Comparison of ENCODE assay signal across 41 mouse cellular contexts in genomic region chr16:94984263-94984662, GRCm38 (mm10). TPM values are rescaled to one million over a fixed set of nuclear protein-coding genes. Genes with fewer than 3 reads are reported as not detected.
"Had no signal": no experiment of that assay in that cellular context is flagged by ENCODE, and none has a peak within 500 bp of the region (broad histone marks: within the 10 kb centered on the region; RNA-seq: fewer than 3 reads in every experiment).

No protein-coding gene starts in this region.

- H3K27me3 ChIP-seq: limb, embryonic 12.5 days; limb, embryonic 13.5 days; limb, embryonic 15.5 days; liver, embryonic 12.5 days; liver, embryonic 13.5 days; liver, embryonic 15.5 days; lung, embryonic 15.5 days; megakaryocyte, embryonic 14.5 days; midbrain, embryonic 12.5 days; midbrain, embryonic 13.5 days; midbrain, embryonic 15.5 days; neural tube, embryonic 12.5 days had no signal

- H3K9ac ChIP-seq: limb, embryonic 12.5 days; limb, embryonic 13.5 days; limb, embryonic 15.5 days; liver, embryonic 12.5 days; liver, embryonic 13.5 days; liver, embryonic 14.5 days; liver, embryonic 15.5 days; liver, postnatal 0 days; lung, embryonic 14.5 days; lung, embryonic 15.5 days; midbrain, embryonic 12.5 days; midbrain, embryonic 13.5 days; midbrain, embryonic 15.5 days; neural tube, embryonic 12.5 days had no signal

- ATAC-seq: liver, embryonic 12.5 days; liver, postnatal 0 days; lung, postnatal 0 days; midbrain, embryonic 13.5 days; midbrain, embryonic 15.5 days; midbrain, embryonic 16.5 days had no signal

- H3K36me3 ChIP-seq: limb, embryonic 10.5 days; limb, embryonic 12.5 days; limb, embryonic 13.5 days; limb, embryonic 15.5 days; liver, embryonic 12.5 days; liver, embryonic 13.5 days; liver, embryonic 15.5 days; lung, embryonic 15.5 days; midbrain, embryonic 10.5 days; midbrain, embryonic 12.5 days; midbrain, embryonic 13.5 days; midbrain, embryonic 15.5 days; neural tube, embryonic 12.5 days had no signal

- H3K9me3 ChIP-seq: limb, embryonic 10.5 days; limb, embryonic 12.5 days; limb, embryonic 15.5 days; liver, embryonic 12.5 days; liver, embryonic 13.5 days; liver, embryonic 15.5 days; lung, embryonic 15.5 days; midbrain, embryonic 10.5 days; midbrain, embryonic 12.5 days; midbrain, embryonic 15.5 days; neural tube, embryonic 12.5 days had no signal

- H3K27ac ChIP-seq: limb, embryonic 10.5 days; limb, embryonic 12.5 days; limb, embryonic 13.5 days; limb, embryonic 15.5 days; liver, embryonic 12.5 days; liver, embryonic 13.5 days; liver, embryonic 14.5 days; liver, embryonic 15.5 days; lung, embryonic 15.5 days; macrophage; midbrain, embryonic 10.5 days; midbrain, embryonic 12.5 days; midbrain, embryonic 13.5 days; midbrain, embryonic 15.5 days; neural tube, embryonic 12.5 days had no signal

- H3K4me3 ChIP-seq: limb, embryonic 10.5 days; limb, embryonic 12.5 days; limb, embryonic 13.5 days; limb, embryonic 15.5 days; liver, embryonic 12.5 days; liver, embryonic 13.5 days; liver, embryonic 15.5 days; lung, embryonic 15.5 days; megakaryocyte, embryonic 14.5 days; midbrain, embryonic 10.5 days; midbrain, embryonic 12.5 days; midbrain, embryonic 13.5 days; midbrain, embryonic 15.5 days; myocyte; neural tube, embryonic 12.5 days had no signal

- H3K4me1 ChIP-seq: limb, embryonic 10.5 days; limb, embryonic 12.5 days; limb, embryonic 13.5 days; limb, embryonic 15.5 days; liver, embryonic 12.5 days; liver, embryonic 13.5 days; liver, embryonic 15.5 days; lung, embryonic 15.5 days; megakaryocyte, embryonic 14.5 days; midbrain, embryonic 10.5 days; midbrain, embryonic 12.5 days had no signal

- H3K4me2 ChIP-seq: limb, embryonic 12.5 days; limb, embryonic 13.5 days; limb, embryonic 15.5 days; liver, embryonic 11.5 days; liver, embryonic 12.5 days; liver, embryonic 13.5 days; liver, embryonic 15.5 days; lung, embryonic 14.5 days; lung, embryonic 15.5 days; midbrain, embryonic 11.5 days; midbrain, embryonic 12.5 days; midbrain, embryonic 13.5 days; midbrain, embryonic 15.5 days; neural tube, embryonic 12.5 days had no signal

- DNase-seq: left cerebral cortex, postnatal 4 days; liver; liver, embryonic 13.5 days; liver, postnatal 0 days; lung, adult 18-20 months; lung, adult 2 months; lung, embryonic 14.5 days; lung, postnatal 10 days; lung, postnatal 14 days; lung, postnatal 36 days; lung, postnatal 4 days; midbrain, embryonic 14.5 days had no signal

RNA-seq across cellular contexts. Expression of gene Kcnj6, which starts 13.2 kb away (rescaled TPM):
- total RNA-seq: liver, adult 2 months; megakaryocyte progenitor cell, adult 5-6 weeks; megakaryocyte, adult 5-6 weeks; megakaryocyte-erythroid progenitor cell, adult 5-6 weeks; monocyte, adult 5-6 weeks had no signal
- polyA plus RNA-seq: limb, embryonic 10.5 days; limb, embryonic 11.5 days; limb, embryonic 12.5 days; limb, embryonic 13.5 days; limb, embryonic 15.5 days; liver, adult 2 months; liver, embryonic 11.5 days; liver, embryonic 12.5 days; liver, embryonic 13.5 days; liver, embryonic 14.5 days; liver, embryonic 15.5 days; liver, embryonic 16.5 days; liver, postnatal 0 days; lung, adult 2 months; lung, embryonic 14.5 days; lung, embryonic 15.5 days; lung, embryonic 16.5 days; lung, postnatal 0 days; myocyte; neural tube, embryonic 11.5 days had no signal
